Mouse (Mus musculus) lung, postnatal 25 days (tissue): ENCODE measurements around the gene Gnat1.

Experiments used
- DNase-seq: peaks from one replicate; pipeline ENCODE4 v3.0.0; 2022; ENCODE audit warnings: low spot score

Gene Gnat1

GRCm38 (mm10) chr9:107675671-107676301 lies 3.7 kb downstream of the Gnat1 start:
- peak; percentile 66 for DNase-seq

DNA sequence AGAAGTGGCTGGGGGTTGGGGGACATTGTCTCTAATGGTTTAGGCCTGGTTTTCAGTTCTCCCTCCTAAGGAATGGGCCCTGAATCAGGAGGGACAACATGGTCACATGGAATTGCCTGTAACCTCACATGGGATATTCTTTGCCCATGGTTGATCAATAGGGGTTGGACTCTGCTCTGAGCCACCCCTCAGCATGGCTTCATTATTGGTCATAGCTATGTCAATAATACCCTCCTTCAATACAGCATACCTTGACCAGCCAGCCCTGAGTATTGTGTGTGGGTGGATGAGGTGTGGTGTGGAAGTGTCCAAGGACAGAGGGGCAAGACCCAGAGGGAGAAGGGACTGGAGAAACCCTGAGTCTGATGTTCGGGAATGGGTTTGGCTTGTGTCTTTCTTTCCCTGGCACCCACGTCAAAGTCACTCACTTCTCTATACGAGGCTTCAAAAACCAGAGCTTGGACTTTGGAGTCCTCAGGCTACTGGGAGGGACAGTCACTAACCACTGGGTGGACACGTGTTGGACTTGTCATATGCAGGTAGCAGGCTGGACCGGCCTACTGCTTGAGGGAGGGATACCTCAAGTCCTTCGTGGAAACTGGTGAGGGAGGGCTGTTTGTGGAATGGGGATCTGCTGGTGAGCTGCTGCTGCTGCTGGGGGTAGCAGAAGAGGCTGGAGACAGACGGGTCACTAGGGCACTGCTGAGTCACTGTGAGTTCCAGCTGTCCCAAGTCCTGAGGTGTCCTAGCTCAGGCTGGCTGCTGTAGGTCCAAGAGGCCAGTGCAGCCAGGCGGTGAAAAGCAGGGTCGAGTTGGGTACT lies 4.7 kb downstream of the Gnat1 start:
- no peak for DNase-seq

- DNase-seq = no peak
Observed at GRCm38 (mm10) chr9:107670259-107670658, 9.3 kb downstream of the Gnat1 start.

- DNase-seq = no peak
Observed at GRCm38 (mm10) chr9:107669480-107669945, 10.0 kb downstream of the Gnat1 start, which contains the start of gene Slc38a3. Gene Slc38a3, minus strand, starts transcription at chr9:107669530.

GRCm38 (mm10) chr9:107668916-107669315 lies 10.6 kb downstream of the Gnat1 start:
- no peak for DNase-seq

GRCm38 (mm10) chr9:107668011-107668410 lies 11.5 kb downstream of the Gnat1 start:
- no peak for DNase-seq

DNA sequence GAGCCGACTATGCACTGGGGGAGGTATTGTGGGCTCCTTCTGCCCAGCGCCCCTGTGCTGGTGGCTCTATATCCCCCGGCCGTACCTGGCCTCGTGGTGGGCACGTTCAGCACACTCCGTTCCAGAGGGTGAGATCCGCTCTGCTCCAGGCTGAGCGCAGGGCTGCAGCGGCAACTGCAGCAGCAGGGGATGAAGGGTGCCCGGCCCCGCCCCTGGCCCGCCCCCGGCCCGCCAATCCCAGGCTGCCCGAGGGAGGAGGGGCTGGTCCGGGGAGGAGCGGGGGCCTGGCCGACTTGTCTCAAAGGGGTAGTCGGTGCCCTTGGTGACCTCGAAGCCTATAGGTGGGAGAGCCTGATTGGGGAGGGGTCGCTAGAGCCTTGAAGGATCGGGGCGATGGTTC lies 12.3 kb downstream of the Gnat1 start:
- DNase-seq = peak; percentile 23

DNA sequence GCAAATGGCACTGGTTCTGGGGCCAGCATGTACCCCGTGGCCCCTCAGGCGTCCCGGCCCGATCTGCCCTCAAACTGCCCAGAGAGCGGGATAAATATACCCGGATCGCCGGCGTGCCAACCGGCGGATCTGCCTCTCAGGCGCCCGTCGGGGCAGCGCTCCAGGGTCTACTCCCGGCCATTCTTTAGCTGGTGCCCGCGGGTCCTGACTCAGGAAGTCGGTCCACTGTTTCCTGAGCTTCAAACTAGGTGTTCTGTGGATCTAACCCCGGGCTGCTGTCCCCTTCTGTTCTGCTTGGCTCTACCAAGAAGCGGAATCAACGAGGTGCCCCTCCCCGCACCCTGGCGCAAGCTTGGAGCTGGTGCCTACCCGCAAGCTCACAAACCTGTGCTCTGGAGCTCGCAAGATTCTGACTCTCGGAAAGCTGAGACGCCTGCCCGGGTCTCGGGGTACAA lies 12.7 kb downstream of the Gnat1 start:
- no peak for DNase-seq

DNA sequence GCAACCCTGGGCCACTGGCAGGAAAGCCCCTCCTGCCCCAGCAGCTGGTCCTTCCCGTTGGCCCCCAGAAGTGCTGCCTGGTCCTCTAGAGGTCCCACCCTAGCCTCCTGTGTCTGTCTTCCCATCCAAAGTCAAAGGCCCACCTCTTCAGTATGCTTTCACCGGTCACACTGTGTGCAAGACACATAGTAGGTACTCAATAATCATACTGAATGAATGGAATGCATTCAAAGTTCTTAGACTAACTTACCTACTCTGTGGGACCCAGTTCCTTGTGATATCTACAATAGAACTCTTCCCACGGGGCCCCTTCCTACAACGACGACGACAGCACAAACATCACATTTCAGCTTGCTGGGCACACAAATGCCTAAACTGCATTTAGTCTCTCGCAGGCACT lies 14.2 kb downstream of the Gnat1 start:
- DNase-seq = no peak

DNA sequence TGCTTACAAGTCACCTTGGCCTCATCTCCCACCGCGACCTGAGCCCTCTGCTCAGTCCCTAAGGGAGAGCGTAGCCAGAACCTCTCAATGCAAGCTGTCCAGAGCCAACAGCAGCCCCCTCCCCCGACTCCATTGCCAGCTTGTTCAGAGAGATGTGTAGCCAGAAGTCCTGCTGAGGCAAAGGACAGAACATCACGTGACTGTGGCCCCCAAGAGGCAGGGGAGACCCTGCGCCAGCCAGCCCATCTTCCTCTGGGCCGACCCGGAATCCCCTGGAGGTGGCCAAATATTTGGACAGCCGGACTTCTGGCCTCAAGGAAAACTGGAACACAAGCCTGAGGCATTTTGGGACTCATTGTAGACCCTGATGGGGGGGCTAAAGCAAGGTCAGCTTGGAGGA lies 16.0 kb downstream of the Gnat1 start:
- DNase-seq = no peak

DNA sequence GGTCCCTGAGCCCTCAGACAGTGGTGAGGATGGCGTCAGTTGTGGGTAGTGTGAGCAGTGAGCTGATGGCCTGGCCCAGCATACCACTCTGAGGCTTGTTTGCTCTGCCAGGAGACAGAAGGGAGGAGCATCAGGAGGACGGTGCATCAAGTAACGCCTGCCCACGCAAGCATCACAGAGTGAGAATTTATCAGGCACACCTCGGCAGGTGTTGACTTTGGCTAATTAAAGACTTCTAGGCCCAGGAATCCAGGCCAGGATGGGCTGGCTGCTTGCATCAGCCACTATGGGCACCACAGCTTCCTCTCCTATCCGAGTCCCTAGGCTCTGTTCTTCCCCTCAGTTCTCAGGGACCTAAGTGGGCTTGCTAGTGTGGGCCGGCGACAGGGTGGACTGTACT lies 17.2 kb downstream of the Gnat1 start:
- no peak for DNase-seq

DNA sequence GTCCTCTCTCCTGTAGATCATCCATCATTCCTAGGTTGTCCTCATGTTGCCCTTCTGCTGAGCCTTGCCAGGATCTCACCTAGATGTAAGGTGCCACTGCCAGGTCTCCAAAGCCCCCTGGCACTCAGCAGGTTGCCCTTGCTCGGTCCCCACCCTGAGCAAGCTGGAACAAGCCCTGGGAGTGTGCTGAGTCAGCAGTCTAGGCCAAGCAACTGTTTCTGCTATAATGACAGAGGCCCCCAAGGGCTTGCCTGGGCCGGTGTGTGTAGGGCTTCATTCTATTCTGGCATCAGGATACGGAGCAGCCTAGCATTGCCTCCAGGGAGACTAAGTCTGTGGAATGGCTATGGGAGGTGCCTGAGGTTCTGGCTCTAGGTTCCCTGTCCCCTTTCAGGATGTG lies 18.7 kb downstream of the Gnat1 start:
- DNase-seq = no peak

GRCm38 (mm10) chr9:107659961-107660360 lies 19.6 kb downstream of the Gnat1 start:
- no peak for DNase-seq

DNA sequence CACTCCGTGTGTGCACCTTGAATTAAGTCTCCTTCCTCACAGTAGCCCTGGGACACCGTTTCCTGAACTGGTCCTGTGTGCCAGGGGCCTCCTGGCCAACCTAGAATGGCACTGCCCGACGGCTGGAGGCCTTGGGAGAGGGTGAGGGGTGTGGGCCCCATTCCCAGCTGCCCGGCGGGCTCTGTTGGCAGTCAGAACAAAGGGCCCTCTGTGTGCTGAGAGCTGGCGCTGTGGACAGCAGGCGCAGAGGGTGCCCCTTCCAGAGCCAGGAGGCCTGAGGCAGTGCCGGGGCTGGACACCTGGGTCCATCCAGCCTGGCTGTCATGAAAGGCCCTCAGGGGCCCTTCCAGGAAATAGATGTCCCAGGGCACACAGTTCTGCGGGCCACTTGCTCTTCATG lies 20.0 kb downstream of the Gnat1 start:
- no peak for DNase-seq

DNA sequence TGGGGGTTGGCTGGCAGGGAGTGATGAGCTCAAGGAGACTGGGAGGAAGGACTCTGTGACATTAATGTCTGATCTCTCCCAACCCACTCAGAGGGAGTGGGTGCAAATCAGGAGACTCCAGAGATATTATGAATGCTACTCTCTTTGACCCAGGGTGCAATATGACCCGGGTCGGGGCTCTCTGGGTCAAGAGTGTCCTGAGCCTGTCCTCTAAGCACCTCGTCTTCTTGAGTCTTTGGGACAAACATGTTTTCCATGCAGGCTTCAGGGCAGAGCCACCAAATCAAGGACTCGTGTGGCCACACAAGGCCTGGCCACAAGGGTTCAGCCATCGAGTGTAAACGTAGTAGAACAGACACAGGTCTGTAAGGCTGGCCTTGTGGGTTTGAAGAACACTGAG lies 21.4 kb downstream of the Gnat1 start:
- no peak for DNase-seq

DNA sequence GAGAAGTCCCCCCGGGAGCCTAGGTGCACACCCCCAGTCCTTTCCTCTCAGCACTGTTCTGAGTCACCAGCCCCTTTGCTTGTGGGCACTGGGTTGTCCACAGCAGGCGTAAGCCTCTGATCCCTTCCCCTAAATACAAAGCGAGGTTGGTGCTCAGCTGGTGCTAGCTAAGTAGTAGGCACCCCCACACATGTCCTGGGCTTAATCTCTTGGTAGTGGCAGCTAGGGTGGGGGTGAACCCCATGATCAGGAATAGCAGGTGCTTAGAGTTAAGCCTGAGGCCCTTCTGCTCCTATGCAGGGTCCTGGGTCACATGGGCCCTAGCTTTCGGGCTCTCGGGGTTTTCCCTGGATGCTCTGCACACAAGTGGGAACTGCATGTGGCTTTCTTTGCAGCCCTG lies 22.4 kb downstream of the Gnat1 start:
- DNase-seq = no peak

- no peak for DNase-seq
Observed at GRCm38 (mm10) chr9:107654585-107654984, 24.9 kb downstream of the Gnat1 start.

GRCm38 (mm10) chr9:107653474-107653873 lies 26.0 kb downstream of the Gnat1 start:
- no peak for DNase-seq

GRCm38 (mm10) chr9:107650708-107651481 lies 28.6 kb downstream of the Gnat1 start:
- DNase-seq = no peak

- no peak for DNase-seq
Observed at GRCm38 (mm10) chr9:107650225-107650624, 29.3 kb downstream of the Gnat1 start.

- DNase-seq = no peak
Observed at GRCm38 (mm10) chr9:107648767-107649166, 30.7 kb downstream of the Gnat1 start.

DNA sequence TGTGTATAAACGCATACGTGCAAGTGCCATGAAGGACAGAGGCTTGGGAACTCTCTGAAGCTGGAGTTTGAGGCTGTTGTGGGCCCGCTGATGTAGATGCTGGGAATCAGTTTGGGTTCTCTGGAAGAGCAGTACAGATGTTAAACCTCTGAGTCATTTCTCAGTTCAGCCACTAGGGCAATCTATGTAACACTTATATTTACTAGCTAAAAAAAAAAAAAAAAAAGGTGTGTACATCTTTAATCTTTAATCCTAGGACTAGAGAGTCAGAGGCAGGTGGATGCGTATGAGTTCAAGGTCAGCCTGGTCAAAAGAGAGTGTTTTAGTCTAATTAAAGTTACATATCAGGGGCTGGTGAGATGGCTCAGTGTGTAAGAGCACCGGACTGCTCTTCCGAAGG lies 32.5 kb downstream of the Gnat1 start:
- DNase-seq = no peak

GRCm38 (mm10) chr9:107645577-107645976 lies 33.9 kb downstream of the Gnat1 start:
- DNase-seq = peak; percentile 76
